Mouse (Mus musculus) stomach, embryonic 15.5 days (tissue): ENCODE data around the gene Mrpl55. TPM values are rescaled to one million over a fixed set of nuclear protein-coding genes. Genes with fewer than 3 reads are reported as not detected.

ENCODE experiments used
- ATAC-seq: fragments of 200-750 bp; cut with Nextera tagmentation; 2 replicates; pipeline ENCODE4 v1.8.0; 2017; ENCODE audit warnings: low read depth, moderate number of reproducible peaks, moderate TSS enrichment; ENCODE audit not compliant: insufficient read depth, low FRiP score
- H3K27ac ChIP-seq: fragments of 300-500 bp; sonication (generic); 2 replicates; pipeline ENCODE4 v1.5.1; 2015; ENCODE audit warnings: mild to moderate bottlenecking, inconsistent platforms
- H3K27me3 ChIP-seq: fragments of 300-500 bp; sonication (generic); replicated peaks from 2 replicates; pipeline ENCODE4 v1.6.1; 2015; ENCODE audit warnings: inconsistent platforms
- H3K36me3 ChIP-seq: fragments of 300-500 bp; sonication (generic); 2 replicates; pipeline ENCODE4 v1.6.1; 2015; ENCODE audit warnings: inconsistent platforms
- H3K4me1 ChIP-seq: fragments of 300-500 bp; sonication (generic); 2 replicates; pipeline ENCODE4 v1.6.1; 2015; ENCODE audit warnings: inconsistent platforms
- H3K4me2 ChIP-seq: fragments of 300-500 bp; sonication (generic); 2 replicates; pipeline ENCODE4 v1.6.1; 2015; ENCODE audit warnings: mild to moderate bottlenecking, inconsistent platforms
- H3K4me3 ChIP-seq: fragments of 300-500 bp; sonication (generic); replicated peaks from 2 replicates; pipeline ENCODE4 v1.5.1; 2015; ENCODE audit warnings: inconsistent platforms
- H3K9ac ChIP-seq: fragments of 300-500 bp; sonication (generic); 2 replicates; pipeline ENCODE4 v1.6.1; 2015; ENCODE audit warnings: inconsistent platforms
- H3K9me3 ChIP-seq: fragments of 300-500 bp; sonication (generic); 2 replicates; pipeline ENCODE4 v1.6.1; 2016; ENCODE audit warnings: inconsistent platforms
- whole genome bisulfite sequencing: fragments of 180-500 bp; shearing (Covaris S2); methylation state at CpG from one replicate; pipeline ENCODE4 v1.1.7; 2015; 5-methylcytosine and 5-hydroxymethylcytosine counted together
- polyA plus RNA-seq: library from polyadenylated mRNA; unstranded; fragments of >200 nt; fragmentation: Nextera tagmentation; extraction: Ambion mirVana; gene quantifications from 2 replicates; pipeline ENCODE4 v1.2.1, GENCODE M21; 2015

Gene Mrpl55
- polyA plus RNA-seq, 1 experiment from 2014 or later: 90.4 TPM

DNA sequence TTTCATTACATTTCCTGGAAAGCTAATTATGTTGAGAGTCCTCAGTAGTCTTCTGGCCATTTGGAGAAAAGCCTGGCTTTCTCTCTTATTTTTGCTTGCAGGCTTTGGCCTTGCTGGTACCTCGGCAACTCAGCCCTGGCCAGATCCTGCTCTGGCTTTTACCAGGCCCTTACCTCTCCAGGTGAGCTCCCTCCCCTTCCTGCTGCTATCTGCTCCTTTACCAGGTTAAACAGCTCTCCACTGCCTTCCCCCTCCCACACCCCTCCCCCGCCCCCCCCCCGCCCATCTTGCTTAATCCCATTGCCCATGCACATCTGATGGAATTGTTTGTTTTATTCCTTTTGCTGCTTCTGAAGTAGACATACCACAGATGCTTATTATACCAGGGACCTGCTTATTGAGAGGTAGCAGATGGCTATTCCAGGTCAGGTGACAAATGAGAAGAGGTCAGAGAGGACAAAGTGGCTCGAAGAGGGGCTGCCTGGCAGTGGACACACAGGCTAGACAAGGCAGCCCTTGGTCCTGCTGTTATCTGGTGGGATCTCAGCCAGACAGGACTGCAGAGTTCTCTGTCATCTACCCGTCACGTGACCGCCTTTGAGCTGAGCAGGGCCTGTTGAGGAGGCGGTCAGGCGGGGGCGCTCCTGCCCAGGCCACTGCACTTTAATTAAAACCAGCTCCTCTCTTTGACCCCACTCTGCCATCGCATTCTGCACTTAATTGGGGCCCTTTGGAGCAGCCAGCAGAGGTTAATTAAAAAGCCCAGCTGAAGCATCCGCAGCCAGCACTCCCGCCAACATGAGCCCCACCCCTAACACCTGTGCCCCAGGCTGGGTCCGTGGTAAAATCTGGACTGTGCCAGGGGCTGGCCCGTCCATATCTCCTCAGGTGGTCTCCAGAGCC is 36.5 kb downstream of the Mrpl55 start:
- peak; percentile 79; the same call in 1 of the 2 replicates for ATAC-seq
- H3K27ac ChIP-seq: no peak overlapping the region
- no peaks in the 10 kb centered on the region for H3K36me3 ChIP-seq
- WGBS: 4% methylated on average over 14 of the region's 15 CpGs
- H3K27me3 ChIP-seq: 0 out of 2 replicates have a peak, but pooled peaks cover 7% of the 10 kb centered on the region
- H3K9me3 ChIP-seq: no peaks in the 10 kb centered on the region
- no peaks in the 10 kb centered on the region for H3K4me1 ChIP-seq
- H3K4me2 ChIP-seq: no peak overlapping the region
- H3K4me3 ChIP-seq: no peak overlapping the region
- no peak overlapping the region for H3K9ac ChIP-seq

- Histone ChIP-seq H3K9ac (no peak overlapping the region), H3K4me1 (no peaks in the 10 kb centered on the region), H3K4me2 (no peak overlapping the region), H3K36me3 (no peaks in the 10 kb centered on the region), H3K27ac (no peak overlapping the region), H3K27me3 (0 out of 2 replicates have a peak, but pooled peaks cover 7% of the 10 kb centered on the region), H3K9me3 (no peaks in the 10 kb centered on the region), H3K4me3 (no peak overlapping the region)
- WGBS: 60% methylated on average over 4 of the region's 4 CpGs
- ATAC-seq: no peak
Observed at GRCm38 (mm10) chr11:59239428-59239785, 37.1 kb downstream of the Mrpl55 start.

DNA sequence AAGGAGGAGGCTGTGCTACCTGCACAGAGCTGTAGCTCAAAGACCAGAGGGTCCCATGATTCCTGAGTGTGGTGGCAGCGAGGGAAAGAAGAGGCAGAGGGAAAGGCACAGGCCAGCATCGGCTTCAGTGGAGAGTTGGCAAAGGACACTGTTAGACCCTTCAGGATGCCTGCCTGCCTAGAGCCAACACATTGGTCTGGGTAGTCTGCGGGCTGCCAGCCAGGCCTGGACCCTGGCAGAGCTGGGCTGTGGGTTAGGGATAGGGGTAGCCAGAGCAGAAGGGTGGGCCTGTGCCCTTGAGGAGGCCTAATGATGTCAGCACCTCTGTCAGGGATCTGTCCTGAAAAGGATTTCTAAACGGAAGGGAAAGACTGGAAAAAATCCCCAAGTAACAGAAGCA is 37.5 kb downstream of the Mrpl55 start:
- Histone ChIP-seq H3K4me1 (no peaks in the 10 kb centered on the region), H3K4me3 (no peak overlapping the region), H3K9me3 (no peaks in the 10 kb centered on the region), H3K4me2 (no peak overlapping the region), H3K27me3 (0 out of 2 replicates have a peak, but pooled peaks cover 7% of the 10 kb centered on the region), H3K27ac (no peak overlapping the region), H3K9ac (no peak overlapping the region), H3K36me3 (no peaks in the 10 kb centered on the region)
- ATAC-seq: no peak
- WGBS: 69% methylated on average over 4 of the region's 4 CpGs

GRCm38 (mm10) chr11:59241841-59242240 is 39.6 kb downstream of the Mrpl55 start:
- 0 out of 2 replicates have a peak, but pooled peaks cover 7% of the 10 kb centered on the region for H3K27me3 ChIP-seq
- no peak overlapping the region for H3K4me3 ChIP-seq
- no peak for ATAC-seq
- H3K9ac ChIP-seq: no peak overlapping the region
- no peak overlapping the region for H3K27ac ChIP-seq
- no peaks in the 10 kb centered on the region for H3K36me3 ChIP-seq
- no peaks in the 10 kb centered on the region for H3K4me1 ChIP-seq
- H3K9me3 ChIP-seq: no peaks in the 10 kb centered on the region
- no peak overlapping the region for H3K4me2 ChIP-seq
- WGBS: 35% methylated on average over 3 of the region's 3 CpGs

GRCm38 (mm10) chr11:59243856-59244255 is 41.6 kb downstream of the Mrpl55 start:
- Histone ChIP-seq H3K27me3 (0 out of 2 replicates have a peak, but pooled peaks cover 10% of the 10 kb centered on the region), H3K27ac (no peak overlapping the region), H3K36me3 (no peaks in the 10 kb centered on the region), H3K9me3 (no peaks in the 10 kb centered on the region), H3K9ac (no peak overlapping the region), H3K4me1 (no peaks in the 10 kb centered on the region), H3K4me3 (no peak overlapping the region), H3K4me2 (no peak overlapping the region)
- WGBS: 13% methylated on average over 6 of the region's 6 CpGs
- peak; percentile 25; the same call in 1 of the 2 replicates for ATAC-seq

GRCm38 (mm10) chr11:59248101-59248500 is 45.8 kb downstream of the Mrpl55 start:
- no peak overlapping the region for H3K4me2 ChIP-seq
- no peaks in the 10 kb centered on the region for H3K9me3 ChIP-seq
- H3K27me3 ChIP-seq: peaks cover 12% of the 10 kb centered on the region; the same call in 1 of the 2 replicates
- no peak overlapping the region for H3K4me3 ChIP-seq
- H3K4me1 ChIP-seq: no peaks in the 10 kb centered on the region
- H3K27ac ChIP-seq: no peak overlapping the region
- H3K36me3 ChIP-seq: no peaks in the 10 kb centered on the region
- no peak overlapping the region for H3K9ac ChIP-seq
- ATAC-seq: no peak
- 53% methylated on average over 10 of the region's 10 CpGs for WGBS

Other genes starting within 250 kb of the Mrpl55 start
- gene Hist3h2a, start 247.8 kb upstream of the Mrpl55 start, polyA plus RNA-seq: 29.6 and 32.2 TPM in 2 replicates
- gene Trim17, start 247.8 kb upstream of the Mrpl55 start, polyA plus RNA-seq: 0.19 and 0.28 TPM in 2 replicates
- 17.9 and 19.1 TPM in 2 replicates for gene Trim11, start 224.4 kb upstream of the Mrpl55 start, polyA plus RNA-seq
- 0.73 and 0.80 TPM in 2 replicates for gene Obscn, start 66.1 kb upstream of the Mrpl55 start, polyA plus RNA-seq
- 6.2 and 7.7 TPM in 2 replicates for gene Iba57, start 38.7 kb upstream of the Mrpl55 start, polyA plus RNA-seq
- 1.2 and 1.7 TPM in 2 replicates for gene Gjc2, start 19.3 kb upstream of the Mrpl55 start, polyA plus RNA-seq
- 115 and 121 TPM in 2 replicates for gene Guk1, start 10.3 kb upstream of the Mrpl55 start, polyA plus RNA-seq
- gene 2310033P09Rik, start 5.8 kb downstream of the Mrpl55 start, polyA plus RNA-seq: 27.7 and 29.2 TPM in 2 replicates
- 666 and 701 TPM in 2 replicates for gene Arf1, start 25.8 kb downstream of the Mrpl55 start, polyA plus RNA-seq
- gene Wnt3a, start 88.3 kb downstream of the Mrpl55 start, polyA plus RNA-seq: 0.15 and 0.23 TPM in 2 replicates
- 4.9 and 5.3 TPM in 2 replicates for gene Wnt9a, start 104.4 kb downstream of the Mrpl55 start, polyA plus RNA-seq
- gene Prss38, start 173.2 kb downstream of the Mrpl55 start, polyA plus RNA-seq: 0.10 TPM in 1 of 2 replicates, not detected in the other
- 10.5 and 11.0 TPM in 2 replicates for gene Jmjd4, start 247.6 kb downstream of the Mrpl55 start, polyA plus RNA-seq
- 88.7 and 91.0 TPM in 2 replicates for gene Snap47, start 248.7 kb downstream of the Mrpl55 start, polyA plus RNA-seq